Mouse (Mus musculus) liver, postnatal 0 days (tissue): ENCODE data around the gene Pprc1.

ENCODE experiments used
- CTCF ChIP-seq: sonication (generic); IDR thresholded peaks from 2 replicates; pipeline ENCODE4 v1.5.1; 2016; ENCODE audit warnings: antibody characterized with exemption, low read depth
- EP300 ChIP-seq: IDR thresholded peaks from 2 replicates; pipeline ENCODE4 v1.6.1; 2016; ENCODE audit warnings: antibody characterized with exemption, low read depth, mild to moderate bottlenecking

DNA sequence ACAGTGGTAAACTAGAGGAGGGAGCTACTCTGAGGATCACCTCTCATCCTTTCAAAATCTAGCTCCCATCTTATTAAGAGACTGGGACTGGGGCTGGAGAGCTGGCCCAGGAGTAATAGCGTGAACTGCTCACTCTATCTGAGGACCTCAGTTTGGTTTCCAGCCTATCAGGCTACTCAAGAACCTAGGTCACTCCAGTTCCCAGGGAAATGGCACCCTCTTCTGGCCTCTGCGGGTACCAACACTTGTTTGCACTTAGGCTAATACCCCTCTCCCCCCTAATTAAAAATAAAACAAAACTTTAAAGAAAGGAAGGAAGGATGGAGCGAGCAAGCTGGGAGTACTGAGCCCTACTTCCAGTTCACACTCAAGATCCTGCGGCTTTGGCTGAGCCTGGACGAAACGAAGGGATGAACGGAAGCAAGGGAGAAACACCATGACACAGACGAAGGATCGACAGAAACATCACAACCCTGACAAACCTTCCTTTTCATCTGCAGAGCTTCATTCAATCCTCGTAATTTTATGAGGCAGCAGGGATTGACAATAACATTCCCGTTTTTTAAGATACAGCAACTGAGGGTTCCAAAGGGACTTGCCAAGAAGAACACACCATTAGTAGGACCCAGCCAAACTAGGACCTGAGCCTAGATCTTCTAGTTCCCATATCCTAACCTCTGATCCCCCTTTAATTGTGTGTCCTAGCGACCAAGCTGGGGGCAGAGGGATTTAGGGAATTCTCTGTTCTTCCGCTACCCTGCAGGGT is 8.0 kb upstream of the Pprc1 start:
- TF ChIP-seq EP300, result no peak
- peak; percentile 66 for TF ChIP-seq CTCF
